Comparison of ENCODE assay signal across 7 mouse cellular contexts in genomic region chr4:108619587-108620341, GRCm38 (mm10). TPM values are rescaled to one million over a fixed set of nuclear protein-coding genes. Genes with fewer than 3 reads are reported as not detected.
DNase-seq lines count a peak whose midpoint lies in the region; ATAC-seq and TF ChIP-seq lines count a peak whose summit lies in the region.

TSS of gene Cc2d1b (plus strand) at chr4:108619940.

- DNase-seq in adrenal gland, adult 8-10 months = peak; percentile 83
- DNase-seq in embryo, embryonic 9.5 days (ENCODE audit: extremely low spot score) = peak; percentile 94
- peak; percentile 81 to 88 for DNase-seq in gastrocnemius, postnatal 4 days (ENCODE audit: low spot score in 2 of 2)
- peak; percentile 89 for DNase-seq in left cerebral cortex, postnatal 4 days

- peak; percentile 85; the same call in 1 of the 2 replicates for TF ChIP-seq POLR2A in small intestine, adult 2 months (IDR thresholded peaks at IDR 0.05; ENCODE audit: low read depth, low read length)

- intact Hi-C loops in left cerebral cortex, postnatal 4 days (cut with DNase I) = no loop called here

- H3K27me3 ChIP-seq in intestine, postnatal 0 days (replicated peaks; ENCODE audit: control insufficient read depth, insufficient read depth, low read length) = no peaks in the 10 kb centered on the region
- H3K27me3 ChIP-seq in midbrain, embryonic 12.5 days = no peaks in the 10 kb centered on the region
- H3K27me3 ChIP-seq in small intestine, adult 2 months (ENCODE audit: control insufficient read depth, insufficient read depth, low read length) = no peaks in the 10 kb centered on the region

- peak within 1 kb of the TSS; percentile 61 for H3K4me3 ChIP-seq in intestine, postnatal 0 days (ENCODE audit: low read depth, low read length)
- peak within 1 kb of the TSS; percentile 81 for H3K4me3 ChIP-seq in midbrain, embryonic 12.5 days
- peak within 1 kb of the TSS; percentile 92 for H3K4me3 ChIP-seq in small intestine, adult 2 months (ENCODE audit: low read depth, low read length)

- peaks cover 3% of the 10 kb centered on the region for H3K4me1 ChIP-seq in intestine, postnatal 0 days (replicated peaks; ENCODE audit: control insufficient read depth, insufficient read depth, low read length)
- H3K4me1 ChIP-seq in midbrain, embryonic 12.5 days = peaks cover 14% of the 10 kb centered on the region
- peaks cover 10% of the 10 kb centered on the region; the same call in 1 of the 2 replicates for H3K4me1 ChIP-seq in small intestine, adult 2 months (ENCODE audit: control insufficient read depth, insufficient read depth, insufficient read length, low read length)

- 0% methylated on average over 71 of the region's 86 CpGs for WGBS in intestine, postnatal 0 days
- under 1% methylated on average over 80 of the region's 86 CpGs for whole genome bisulfite sequencing in midbrain, embryonic 12.5 days
- under 1% methylated on average over 86 of the region's 86 CpGs for WGBS in small intestine, adult 2 months

- peak; percentile 32 for TF ChIP-seq CTCF in intestine, postnatal 0 days (IDR thresholded peaks at IDR 0.05; ENCODE audit: low read depth)
- TF ChIP-seq CTCF in small intestine, adult 2 months (IDR thresholded peaks at IDR 0.05; ENCODE audit: extremely low read depth, insufficient read length, insufficient replicate concordance, low read depth, low read length) = no peak

- H3K9me3 ChIP-seq in intestine, postnatal 0 days (ENCODE audit: control insufficient read depth) = no peaks in the 10 kb centered on the region
- no peaks in the 10 kb centered on the region for H3K9me3 ChIP-seq in midbrain, embryonic 12.5 days

- peak; percentile 97 for ATAC-seq in intestine, postnatal 0 days
- ATAC-seq in midbrain, embryonic 12.5 days (ENCODE audit: low FRiP score, low read depth) = peak; percentile 93

- H3K27ac ChIP-seq in intestine, postnatal 0 days (ENCODE audit: low read depth, low read length) = peak within 1 kb of the TSS; percentile 83
- H3K27ac ChIP-seq in midbrain, embryonic 12.5 days (replicated peaks) = peak within 1 kb of the TSS; percentile 80
- H3K27ac ChIP-seq in small intestine, adult 2 months (ENCODE audit: insufficient read depth, low read depth, low read length) = peak within 1 kb of the TSS; percentile 51

- peak within 1 kb of the TSS; percentile 68 for H3K9ac ChIP-seq in intestine, postnatal 0 days (ENCODE audit: low read depth, low read length)
- peak within 1 kb of the TSS; percentile 89 for H3K9ac ChIP-seq in midbrain, embryonic 12.5 days (replicated peaks)

- H3K36me3 ChIP-seq in intestine, postnatal 0 days (ENCODE audit: control insufficient read depth, insufficient read depth) = peaks cover 12% of the 10 kb centered on the region; the same call in 1 of the 2 replicates
- H3K36me3 ChIP-seq in midbrain, embryonic 12.5 days = peaks cover 7% of the 10 kb centered on the region; the same call in 1 of the 2 replicates
- H3K36me3 ChIP-seq in small intestine, adult 2 months (ENCODE audit: control insufficient read depth, insufficient read depth, low read length) = peaks cover 4% of the 10 kb centered on the region

- peak within 1 kb of the TSS; percentile 81 for H3K4me2 ChIP-seq in intestine, postnatal 0 days (replicated peaks; ENCODE audit: low read depth)
- H3K4me2 ChIP-seq in midbrain, embryonic 12.5 days (replicated peaks) = peak within 1 kb of the TSS; percentile 84

RNA-seq across cellular contexts. Expression of gene Cc2d1b, which starts in this region (rescaled TPM):
- 10 to 100 TPM; 54.8 to 66.1 (median 59.4) TPM for total RNA-seq in adrenal gland, adult 8-10 months (2022)
- 10 to 100 TPM; 30.0 to 33.1 TPM for total RNA-seq in gastrocnemius, postnatal 4 days (2021)
- polyA plus RNA-seq in intestine, postnatal 0 days (2015; fragmentation: Nextera tagmentation; extraction: Ambion mirVana) = 25.7 and 26.7 TPM in 2 replicates
- total RNA-seq in left cerebral cortex, postnatal 4 days (2021) = 10 to 100 TPM; 36.1 to 43.0 TPM
- polyA plus RNA-seq in midbrain, embryonic 12.5 days (2016; fragmentation: Nextera tagmentation; extraction: Ambion mirVana) = 23.9 and 26.4 TPM in 2 replicates
- polyA plus RNA-seq in small intestine, adult 2 months (2012; rRNA removed) = 9.0 and 20.5 TPM in 2 replicates

Comparison
In these comparisons a context has a peak if more than half of its experiments do, and no peak if none do; other contexts are left out.
1. Peak in every context shown above with its lines: DNase-seq, ATAC-seq, H3K4me3 ChIP-seq and H3K27ac ChIP-seq.